11 mouse cellular contexts compared by ENCODE assay signal in the genomic region with DNA sequence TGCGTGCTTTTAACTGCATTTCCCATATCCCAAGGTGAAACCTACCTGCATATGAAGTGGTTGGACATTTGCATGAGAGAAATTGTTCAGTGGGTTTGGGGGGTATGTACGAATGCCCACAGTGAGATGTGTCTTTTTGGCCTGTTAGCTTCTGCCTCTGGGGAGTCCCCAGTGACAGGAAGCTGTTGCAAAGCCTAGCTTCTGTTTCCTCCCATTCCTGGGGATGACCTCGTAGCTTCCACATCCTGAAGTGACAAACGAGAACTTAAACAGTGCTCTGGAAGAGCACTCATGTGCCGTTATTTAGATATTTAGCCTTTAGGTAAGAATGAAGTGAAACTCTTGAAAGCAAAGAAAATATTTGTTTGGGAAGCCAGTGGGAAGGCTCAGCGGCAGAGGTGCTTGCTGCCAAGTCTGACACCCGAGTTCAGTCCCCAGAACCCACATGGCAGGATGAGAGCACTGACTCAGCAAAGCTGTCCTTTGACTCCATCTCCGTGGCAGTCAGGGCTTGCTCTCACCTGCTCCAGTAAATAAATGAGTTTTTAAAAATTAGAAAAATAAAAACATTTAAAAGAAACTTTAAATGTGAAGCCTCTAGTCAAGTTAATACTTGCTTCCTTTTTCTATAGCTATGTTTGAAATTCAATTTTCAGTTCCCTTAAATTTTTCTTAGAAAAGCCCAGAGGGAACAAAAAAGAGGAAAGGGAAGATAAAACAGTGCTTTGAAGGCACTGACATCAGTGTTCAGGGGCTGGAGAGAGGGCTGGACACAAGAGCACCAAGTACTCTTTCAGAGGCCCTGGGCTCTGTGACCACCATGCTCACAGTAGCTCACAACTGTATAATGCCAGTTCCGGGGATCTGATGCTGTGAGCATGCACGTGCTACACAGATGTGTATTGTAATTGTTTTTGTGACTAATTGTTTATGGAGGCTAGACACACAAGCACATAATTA. TPM values are rescaled to one million over a fixed set of nuclear protein-coding genes. Genes with fewer than 3 reads are reported as not detected.
A peak's percentile ranks its signal among the peaks of the same experiment; 100 is the strongest.
DNase-seq lines count a peak whose midpoint lies in the region; ATAC-seq and TF ChIP-seq lines count a peak whose summit lies in the region.
"Had no signal": no experiment of that assay in that cellular context is flagged by ENCODE, and none has a peak within 500 bp of the region (broad histone marks: within the 10 kb centered on the region; RNA-seq: fewer than 3 reads in every experiment).

No protein-coding gene starts in this region.

- peaks cover 31% of the 10 kb centered on the region for H3K4me1 ChIP-seq in heart, embryonic 13.5 days
- H3K4me1 ChIP-seq in stomach, embryonic 14.5 days (ENCODE audit: control insufficient read depth, insufficient read depth, low read length) = no peaks in the 10 kb centered on the region
- H3K4me1 ChIP-seq in stomach, postnatal 0 days (replicated peaks; ENCODE audit: control insufficient read depth, insufficient read depth) = no peaks in the 10 kb centered on the region
- H3K4me1 ChIP-seq in forebrain, postnatal 0 days (ENCODE audit: insufficient read depth) = no peaks in the 10 kb centered on the region

- H3K9ac ChIP-seq in heart, embryonic 13.5 days = no peak overlapping the region
- no peak overlapping the region for H3K9ac ChIP-seq in stomach, embryonic 14.5 days (replicated peaks; ENCODE audit: low read depth, low read length)
- H3K9ac ChIP-seq in stomach, postnatal 0 days (ENCODE audit: low read length) = no peak overlapping the region
- H3K9ac ChIP-seq in forebrain, postnatal 0 days = no peak overlapping the region
- H3K9ac ChIP-seq: hindbrain, embryonic 12.5 days; limb, embryonic 12.5 days had no signal

- no peaks in the 10 kb centered on the region for H3K27me3 ChIP-seq in heart, embryonic 13.5 days (replicated peaks)
- no peaks in the 10 kb centered on the region for H3K27me3 ChIP-seq in stomach, embryonic 14.5 days (ENCODE audit: control insufficient read depth, insufficient read depth, low read length)
- no peaks in the 10 kb centered on the region for H3K27me3 ChIP-seq in stomach, postnatal 0 days (ENCODE audit: control insufficient read depth, insufficient read depth, low read length)
- H3K27me3 ChIP-seq in forebrain, postnatal 0 days (ENCODE audit: insufficient read depth, low read length) = no peaks in the 10 kb centered on the region
- H3K27me3 ChIP-seq: hindbrain, embryonic 12.5 days; limb, embryonic 12.5 days had no signal

- H3K27ac ChIP-seq in heart, embryonic 13.5 days (replicated peaks) = 0 out of 2 replicates have a peak overlapping the region, but pooled peaks have one; percentile 33
- peak overlapping the region; percentile 6; the same call in 1 of the 2 replicates for H3K27ac ChIP-seq in stomach, embryonic 14.5 days (ENCODE audit: low read length)
- H3K27ac ChIP-seq in stomach, postnatal 0 days (replicated peaks) = no peak overlapping the region
- H3K27ac ChIP-seq in forebrain, postnatal 0 days (ENCODE audit: low read depth, low read length) = no peak overlapping the region
- H3K27ac ChIP-seq: hindbrain, embryonic 12.5 days had no signal

- intact Hi-C loops in heart, postnatal 14 days (cut with DNase I) = no loop called here
- intact Hi-C loops in heart, postnatal 10 days (cut with DNase I) = no loop called here
- intact Hi-C loops in left cerebral cortex, postnatal 25 days (cut with DNase I) = no loop called here

- no peak for TF ChIP-seq EP300 in stomach, postnatal 0 days (optimal IDR thresholded peaks at IDR 0.05)

- H3K9me3 ChIP-seq in heart, embryonic 13.5 days = no peaks in the 10 kb centered on the region
- H3K9me3 ChIP-seq in stomach, embryonic 14.5 days (ENCODE audit: control insufficient read depth, low read depth, low read length) = no peaks in the 10 kb centered on the region
- H3K9me3 ChIP-seq in stomach, postnatal 0 days (ENCODE audit: control insufficient read depth, low read length) = no peaks in the 10 kb centered on the region
- no peaks in the 10 kb centered on the region for H3K9me3 ChIP-seq in forebrain, postnatal 0 days (ENCODE audit: low read length)
- H3K9me3 ChIP-seq: hindbrain, embryonic 12.5 days; limb, embryonic 12.5 days had no signal

- ATAC-seq in heart, embryonic 13.5 days (ENCODE audit: extremely low read depth, insufficient number of reproducible peaks, low FRiP score, low TSS enrichment) = no peak
- no peak for ATAC-seq in stomach, embryonic 14.5 days (ENCODE audit: insufficient number of reproducible peaks, insufficient read depth, low FRiP score, low read depth)
- ATAC-seq in stomach, postnatal 0 days (ENCODE audit: low FRiP score, low TSS enrichment) = no peak
- ATAC-seq in neutrophil, adult 5-6 weeks (ENCODE audit: extremely low read depth, insufficient number of reproducible peaks, low FRiP score, poor library complexity, severe bottlenecking) = peak; percentile 29
- no peak for ATAC-seq in forebrain, postnatal 0 days

- H3K4me2 ChIP-seq in heart, embryonic 13.5 days = no peak overlapping the region
- H3K4me2 ChIP-seq in stomach, embryonic 14.5 days (replicated peaks; ENCODE audit: low read depth, low read length) = no peak overlapping the region
- H3K4me2 ChIP-seq in stomach, postnatal 0 days (replicated peaks; ENCODE audit: low read depth) = no peak overlapping the region
- H3K4me2 ChIP-seq in forebrain, postnatal 0 days (ENCODE audit: low read depth) = no peak overlapping the region
- H3K4me2 ChIP-seq: hindbrain, embryonic 12.5 days; limb, embryonic 12.5 days had no signal

- no peak overlapping the region for H3K4me3 ChIP-seq in heart, embryonic 13.5 days
- no peak overlapping the region for H3K4me3 ChIP-seq in stomach, embryonic 14.5 days (ENCODE audit: low read depth, low read length)
- H3K4me3 ChIP-seq in stomach, postnatal 0 days (ENCODE audit: low read depth, low read length) = no peak overlapping the region
- H3K4me3 ChIP-seq in forebrain, postnatal 0 days (ENCODE audit: low read depth, low read length) = no peak overlapping the region
- H3K4me3 ChIP-seq: hindbrain, embryonic 12.5 days; limb, embryonic 12.5 days had no signal

- TF ChIP-seq CTCF in stomach, postnatal 0 days (IDR thresholded peaks at IDR 0.05; ENCODE audit: low read depth) = no peak
- TF ChIP-seq CTCF in forebrain, postnatal 0 days (IDR thresholded peaks at IDR 0.05; ENCODE audit: low read depth) = no peak

- no peak for DNase-seq in heart, postnatal 14 days
- no peak for DNase-seq in stomach, postnatal 0 days (ENCODE audit: low spot score)
- peak; percentile 29 to 43 for DNase-seq in heart, postnatal 10 days
- DNase-seq in forebrain, postnatal 0 days = no peak
- DNase-seq in left cerebral cortex, postnatal 25 days (ENCODE audit: low spot score in 2 of 2) = no peak
- DNase-seq: cerebellum, postnatal 14 days had no signal

- peaks cover 56% of the 10 kb centered on the region for H3K36me3 ChIP-seq in heart, embryonic 13.5 days
- H3K36me3 ChIP-seq in stomach, embryonic 14.5 days (ENCODE audit: control insufficient read depth, insufficient read depth, low read length) = peaks cover 5% of the 10 kb centered on the region; the same call in 1 of the 2 replicates
- H3K36me3 ChIP-seq in stomach, postnatal 0 days (ENCODE audit: control insufficient read depth, insufficient read depth, low read length) = peaks cover 12% of the 10 kb centered on the region; the same call in 1 of the 2 replicates
- H3K36me3 ChIP-seq in forebrain, postnatal 0 days (ENCODE audit: insufficient read depth) = peaks cover 58% of the 10 kb centered on the region

- WGBS in heart, embryonic 13.5 days = 53% methylated on average over 10 of the region's 10 CpGs
- WGBS in stomach, embryonic 14.5 days = 58% methylated on average over 10 of the region's 10 CpGs
- WGBS in stomach, postnatal 0 days = 50% methylated on average over 10 of the region's 10 CpGs
- WGBS in forebrain, postnatal 0 days = 70% methylated on average over 10 of the region's 10 CpGs

RNA-seq across cellular contexts. Expression of gene Ppp1r21, which starts 21.3 kb away (rescaled TPM):
- polyA plus RNA-seq in heart, embryonic 13.5 days (2015; fragmentation: Nextera tagmentation; extraction: Ambion mirVana) = 13.1 and 13.5 TPM in 2 replicates
- total RNA-seq in heart, postnatal 14 days (2021) = 10 to 100 TPM; 11.4 to 12.3 TPM
- 26.9 and 30.3 TPM in 2 replicates for polyA plus RNA-seq in stomach, embryonic 14.5 days (2014; fragmentation: Nextera tagmentation; extraction: Ambion mirVana)
- 10.4 and 11.1 TPM in 2 replicates for polyA plus RNA-seq in stomach, postnatal 0 days (2015; fragmentation: Nextera tagmentation; extraction: Ambion mirVana)
- total RNA-seq in heart, postnatal 10 days (2021) = 10 to 100 TPM; 15.0 to 15.7 TPM
- 60.7 and 62.0 TPM in 2 replicates for total RNA-seq in neutrophil, adult 5-6 weeks (2017)
- total RNA-seq in forebrain, postnatal 0 days (2014; rRNA removed) = 49.9 and 63.4 TPM in 2 replicates
- polyA plus RNA-seq in forebrain, postnatal 0 days (2015; fragmentation: Nextera tagmentation; extraction: Ambion mirVana) = 24.5 and 25.7 TPM in 2 replicates
- total RNA-seq in left cerebral cortex, postnatal 25 days (2021) = 10 to 100 TPM; 84.6 to 85.9 TPM

RNA-seq across cellular contexts. Expression of gene Ston1, which starts 46.2 kb away (rescaled TPM):
- polyA plus RNA-seq in heart, embryonic 13.5 days (2015; fragmentation: Nextera tagmentation; extraction: Ambion mirVana) = 6.4 and 6.5 TPM in 2 replicates
- total RNA-seq in heart, postnatal 14 days (2021) = 10 to 100 TPM; 25.4 to 25.6 TPM
- polyA plus RNA-seq in stomach, embryonic 14.5 days (2014; fragmentation: Nextera tagmentation; extraction: Ambion mirVana) = 10.4 and 10.8 TPM in 2 replicates
- polyA plus RNA-seq in stomach, postnatal 0 days (2015; fragmentation: Nextera tagmentation; extraction: Ambion mirVana) = 3.1 and 5.1 TPM in 2 replicates
- total RNA-seq in heart, postnatal 10 days (2021) = 10 to 100 TPM; 25.9 to 30.9 TPM
- not detected in 2 replicates for total RNA-seq in neutrophil, adult 5-6 weeks (2017)
- total RNA-seq in forebrain, postnatal 0 days (2014; rRNA removed) = 1.4 and 2.2 TPM in 2 replicates
- polyA plus RNA-seq in forebrain, postnatal 0 days (2015; fragmentation: Nextera tagmentation; extraction: Ambion mirVana) = 0.52 and 1.5 TPM in 2 replicates
- 1 to 10 TPM; 5.0 to 7.6 TPM for total RNA-seq in left cerebral cortex, postnatal 25 days (2021)

Comparison
In these comparisons a context has a peak if more than half of its experiments do, and no peak if none do; other contexts are left out.
1. H3K27ac ChIP-seq: peak in heart, embryonic 13.5 days (single experiment) and stomach, embryonic 14.5 days (single experiment); none in stomach, postnatal 0 days (single experiment) and forebrain, postnatal 0 days (single experiment).
2. DNase-seq: peak in heart, postnatal 10 days (2 of 2); none in heart, postnatal 14 days (0 of 2), stomach, postnatal 0 days (single experiment), forebrain, postnatal 0 days (single experiment) and left cerebral cortex, postnatal 25 days (0 of 2).